Mouse (Mus musculus): Measurements from ENCODE around the gene Cd300lf. TPM values are rescaled to one million over a fixed set of nuclear protein-coding genes. Genes with fewer than 3 reads are reported as not detected.

Gene Cd300lf
- total RNA-seq (2021), result under 1 TPM; 0.59 to 0.62 TPM
- long read RNA-seq, experiment 1, result 0 reads
- long read RNA-seq, experiment 2, partial matches to known transcripts, result 0 of 1 reads
- long read RNA-seq, experiment 2, other reads (novel, unspliced or antisense), result 0 of 1 reads

DNA sequence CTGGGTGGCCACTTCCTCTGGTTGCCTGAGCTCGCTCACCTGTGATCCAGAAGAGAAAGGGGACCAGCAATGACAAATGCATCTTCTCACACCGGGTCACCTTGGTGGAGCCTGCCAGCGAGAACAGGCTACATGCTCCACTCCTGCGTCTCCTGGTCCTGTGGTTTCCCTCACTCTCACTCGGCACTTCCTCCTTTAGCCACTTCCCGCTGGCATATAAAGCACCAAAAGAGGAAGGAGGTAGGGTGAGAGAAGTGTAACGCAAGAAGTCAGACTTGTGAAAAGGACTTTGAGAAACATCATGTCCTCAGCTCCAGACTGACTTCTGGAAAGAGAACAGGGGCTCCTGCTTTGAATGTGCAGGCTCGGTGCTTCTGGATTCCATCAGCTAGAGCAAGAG is at the start of gene Cd300lf:
Gene Cd300lf, minus strand, starts transcription at position 193 of the 400 bp plus-strand sequence.
- DNase-seq (ENCODE audit: low spot score in 2 of 2), result peak; percentile 20 to 23
- intact Hi-C loops (cut with DNase I), result no loop called here

DNA sequence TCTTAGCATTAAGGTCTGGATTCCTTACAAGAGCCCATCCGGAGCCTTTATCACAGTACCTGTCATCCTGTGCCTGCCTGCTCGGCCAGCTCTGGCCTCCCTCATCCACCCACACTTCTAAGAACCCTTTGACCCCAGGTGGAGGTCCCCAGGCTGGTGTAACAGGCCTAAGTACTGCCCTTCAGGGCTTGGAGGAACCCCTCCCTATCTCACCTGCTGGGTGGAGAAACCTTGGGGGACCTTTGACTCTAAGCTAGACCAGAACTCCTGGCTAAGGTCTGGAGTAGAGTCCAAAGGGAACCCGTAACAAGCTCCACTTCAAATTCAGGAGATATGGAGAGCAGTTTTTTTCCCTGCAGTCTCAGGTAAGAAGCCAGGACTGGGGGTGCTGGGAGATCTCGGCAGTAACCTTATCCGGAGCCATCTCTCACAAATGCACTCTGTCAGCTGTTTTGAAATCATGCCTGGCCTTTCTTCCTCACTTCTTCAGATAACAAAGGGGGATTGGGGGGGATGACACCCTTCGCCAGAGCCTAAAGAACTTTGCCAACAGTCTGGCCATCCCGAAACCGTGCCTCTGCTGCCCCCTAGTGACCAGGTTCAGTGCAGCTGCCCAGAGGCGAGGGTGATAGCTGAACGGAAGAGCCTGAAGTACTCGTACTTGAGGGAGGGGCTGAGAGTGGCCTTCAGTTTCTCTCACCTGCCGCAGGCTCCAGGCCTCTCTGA is 48.3 kb upstream of the Cd300lf start:
- intact Hi-C loops (cut with DNase I), result loop anchor here (2.0 kb wide), 1 partner anchor 19 kb away; the partner anchor contains the start of gene Slc9a3r1
- peak; percentile 73 to 80 for DNase-seq (ENCODE audit: low spot score in 2 of 2)

DNA sequence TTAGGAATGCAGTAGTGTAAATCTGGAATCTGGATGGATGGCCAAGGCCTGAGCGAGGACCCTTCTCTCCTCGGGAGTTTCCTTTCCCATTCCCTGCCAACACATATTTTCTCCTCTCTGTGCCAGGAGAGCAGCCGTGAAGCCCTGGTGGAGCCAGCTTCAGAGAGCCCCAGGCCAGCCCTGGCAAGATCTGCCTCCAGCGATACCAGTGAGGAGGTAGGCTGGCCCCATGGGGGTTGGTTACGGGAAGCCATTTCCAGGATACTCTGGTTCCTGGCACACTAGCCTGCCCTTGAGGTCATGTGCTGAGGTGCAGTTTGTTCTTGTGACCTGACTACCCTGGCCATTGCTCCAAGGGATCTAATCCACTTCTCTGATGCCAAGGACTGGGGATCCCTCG is 46.1 kb upstream of the Cd300lf start:
- intact Hi-C loops (cut with DNase I), result no loop called here
- DNase-seq (ENCODE audit: low spot score in 2 of 2), result no peak

DNA sequence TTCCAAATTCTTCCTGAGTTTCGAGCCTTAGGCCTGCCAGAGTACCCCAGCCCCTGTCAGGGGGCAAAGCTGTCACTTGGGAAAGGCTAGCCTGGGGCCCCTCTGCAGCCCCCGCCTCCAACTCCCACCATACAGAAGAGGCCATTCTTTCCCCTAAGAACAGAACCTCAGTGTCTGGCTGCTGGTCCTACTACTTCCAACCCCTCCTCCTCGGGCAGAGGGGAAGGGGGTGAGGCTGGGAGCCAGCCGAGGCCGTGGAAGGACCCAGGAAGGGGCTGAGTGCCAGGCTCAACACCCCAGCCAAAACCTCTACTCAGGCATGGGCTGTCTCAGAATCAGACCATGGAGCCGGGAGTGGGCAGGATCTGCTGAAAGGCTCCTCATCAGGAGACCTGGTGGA is 45.4 kb upstream of the Cd300lf start:
- no peak for DNase-seq (ENCODE audit: low spot score in 2 of 2)
- intact Hi-C loops (cut with DNase I), result no loop called here

DNA sequence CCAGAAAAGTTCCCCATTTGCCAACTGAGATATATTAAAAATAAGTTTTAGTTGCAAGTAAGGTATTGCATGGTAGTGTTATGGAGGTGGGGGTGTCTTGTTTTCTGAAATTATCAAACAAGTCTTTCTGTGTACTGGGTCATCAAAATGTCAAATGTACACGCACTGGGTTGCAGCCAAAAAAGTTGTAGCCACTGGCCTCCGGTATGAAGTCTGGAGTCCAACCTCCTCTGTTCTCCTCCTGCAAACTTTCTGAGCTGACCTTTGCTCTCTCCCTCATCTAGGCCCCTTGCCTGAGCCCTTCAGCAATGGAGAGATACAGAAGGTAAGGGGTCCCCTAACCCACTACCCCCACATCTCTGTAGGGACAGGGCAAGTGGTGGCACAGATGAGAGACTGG is 45.0 kb upstream of the Cd300lf start:
- intact Hi-C loops (cut with DNase I), result no loop called here
- no peak for DNase-seq (ENCODE audit: low spot score in 2 of 2)

DNA sequence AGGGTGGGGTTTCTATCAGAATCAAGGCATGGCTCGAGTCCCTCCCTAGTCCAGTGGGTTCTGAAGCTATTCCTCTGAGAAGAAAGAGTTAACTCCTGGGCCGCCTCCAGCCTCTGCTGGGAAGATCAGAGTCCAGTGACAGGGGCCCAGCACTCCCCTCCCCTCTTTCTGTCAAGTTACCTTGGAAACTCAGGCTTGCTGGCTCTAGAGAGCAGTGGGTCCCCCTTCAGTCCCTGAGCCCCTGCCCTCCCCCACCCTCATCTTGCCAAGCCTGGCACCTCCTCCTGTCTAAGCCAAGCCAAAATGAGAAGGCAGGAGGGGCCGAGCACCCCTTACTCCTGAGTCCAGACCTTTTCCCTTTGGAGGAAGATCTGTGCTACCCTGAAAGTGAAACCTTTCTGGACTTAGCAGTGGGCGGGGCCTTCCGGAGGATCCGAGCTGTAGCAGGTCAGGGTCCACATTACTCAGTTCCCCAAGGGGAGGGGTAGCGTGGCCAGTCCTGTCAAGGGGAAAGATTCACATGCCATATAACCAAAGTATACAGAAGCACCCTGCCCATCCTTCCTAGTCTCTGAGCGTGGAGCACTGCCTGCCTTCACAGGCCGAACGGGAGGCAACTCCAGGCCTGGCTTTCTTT is 43.9 kb upstream of the Cd300lf start:
- intact Hi-C loops (cut with DNase I), result no loop called here
- DNase-seq (ENCODE audit: low spot score in 2 of 2), result no peak

DNA sequence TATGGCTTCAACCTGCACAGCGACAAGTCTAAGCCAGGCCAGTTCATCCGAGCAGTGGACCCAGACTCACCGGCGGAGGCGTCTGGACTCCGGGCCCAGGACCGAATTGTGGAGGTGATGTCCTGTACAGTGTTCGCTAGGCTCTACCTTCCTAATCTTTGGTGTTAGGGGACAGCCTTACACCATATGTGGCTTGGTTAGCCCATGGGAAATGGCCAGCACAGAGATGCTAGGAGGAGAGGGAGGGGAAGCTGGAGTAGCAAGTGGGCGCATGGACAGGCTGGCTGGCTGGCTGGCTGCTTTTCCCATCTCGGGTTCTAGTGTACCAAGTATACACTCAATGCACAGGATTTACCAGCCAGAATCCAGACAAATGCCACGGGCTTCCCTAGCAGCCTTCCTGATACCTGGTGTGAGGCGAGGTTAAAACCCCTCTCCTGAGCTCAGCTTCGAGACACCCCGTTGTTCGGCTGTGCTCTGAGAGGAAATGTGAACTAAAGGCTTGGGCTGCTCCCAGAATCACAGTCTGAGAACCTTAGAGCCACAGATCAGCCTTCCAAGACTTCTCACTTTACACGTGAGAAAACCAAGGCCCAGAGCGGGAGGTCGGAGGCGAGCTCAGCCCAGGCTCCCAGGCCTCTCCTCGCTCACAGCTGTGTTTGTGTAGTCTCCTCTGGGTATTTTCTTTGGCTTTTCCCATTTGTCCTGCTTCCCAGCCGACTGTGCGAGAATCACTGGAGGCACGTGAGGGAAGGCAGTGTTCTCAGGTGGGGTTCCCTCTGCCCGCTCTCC is 42.8 kb upstream of the Cd300lf start:
- DNase-seq (ENCODE audit: low spot score in 2 of 2), result no peak
- intact Hi-C loops (cut with DNase I), result no loop called here

DNA sequence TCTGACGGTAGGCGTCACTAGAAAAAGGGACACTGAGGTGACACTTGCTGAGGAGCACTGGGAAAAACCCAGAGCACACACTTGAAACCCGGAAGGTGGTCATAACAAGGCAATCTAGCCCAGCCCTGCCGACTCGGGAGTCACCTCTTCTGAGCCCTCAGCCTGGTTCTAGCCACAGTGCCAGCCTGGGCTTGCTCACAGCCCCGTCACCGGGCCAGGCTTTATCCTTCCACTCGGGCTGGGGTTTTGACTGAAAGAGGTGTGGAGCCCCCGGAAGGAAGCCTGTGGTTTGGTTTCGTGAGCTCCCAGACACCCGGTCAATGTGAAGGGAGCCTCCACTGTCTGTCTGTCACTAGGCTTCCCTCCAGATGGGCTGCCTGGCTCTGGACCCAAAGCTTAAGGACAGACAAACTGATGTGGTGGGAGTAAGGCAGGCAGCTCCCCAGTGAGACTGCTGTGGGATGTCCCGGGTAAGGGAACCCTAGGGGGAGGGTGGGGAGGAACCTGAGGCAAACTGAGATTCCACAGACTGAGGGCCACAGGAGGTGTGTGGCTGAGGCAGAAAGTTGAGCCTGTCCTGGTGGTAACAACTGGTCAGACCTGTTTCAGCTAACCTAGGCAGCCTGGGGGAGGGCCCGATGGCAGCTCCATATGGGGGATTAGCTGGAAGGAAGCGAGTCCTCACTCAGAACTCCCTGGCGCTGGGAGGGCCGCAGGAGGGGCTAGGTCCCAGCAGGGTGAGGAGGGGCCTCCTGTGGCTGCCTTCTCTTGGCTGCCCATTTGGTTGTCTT is 40.0 kb upstream of the Cd300lf start:
- DNase-seq (ENCODE audit: low spot score in 2 of 2), result no peak
- intact Hi-C loops (cut with DNase I), result no loop called here

DNA sequence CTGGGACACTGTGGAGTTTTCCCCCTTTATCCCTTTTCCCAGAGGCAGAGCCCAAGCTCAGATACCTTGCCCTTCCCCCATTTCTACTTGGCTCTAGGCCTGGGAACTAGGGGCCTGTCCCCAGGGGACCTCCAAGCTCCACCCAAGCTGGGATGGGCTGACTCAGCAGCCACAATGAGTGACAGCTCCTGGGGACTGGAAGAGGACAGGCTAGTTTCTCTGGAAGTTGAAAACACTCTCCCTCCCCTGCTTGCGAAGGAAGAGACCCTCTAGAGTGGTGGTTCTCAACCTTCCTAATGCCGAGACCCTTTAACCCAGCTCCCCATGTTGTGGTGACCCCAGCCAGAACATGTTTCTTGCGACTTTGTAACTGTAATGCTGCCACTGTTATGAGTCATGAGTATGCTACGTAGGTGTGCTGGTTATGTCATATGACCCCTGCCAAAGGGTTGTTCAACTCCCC is 39.1 kb upstream of the Cd300lf start:
- intact Hi-C loops (cut with DNase I), result no loop called here
- DNase-seq (ENCODE audit: low spot score in 2 of 2), result no peak

DNA sequence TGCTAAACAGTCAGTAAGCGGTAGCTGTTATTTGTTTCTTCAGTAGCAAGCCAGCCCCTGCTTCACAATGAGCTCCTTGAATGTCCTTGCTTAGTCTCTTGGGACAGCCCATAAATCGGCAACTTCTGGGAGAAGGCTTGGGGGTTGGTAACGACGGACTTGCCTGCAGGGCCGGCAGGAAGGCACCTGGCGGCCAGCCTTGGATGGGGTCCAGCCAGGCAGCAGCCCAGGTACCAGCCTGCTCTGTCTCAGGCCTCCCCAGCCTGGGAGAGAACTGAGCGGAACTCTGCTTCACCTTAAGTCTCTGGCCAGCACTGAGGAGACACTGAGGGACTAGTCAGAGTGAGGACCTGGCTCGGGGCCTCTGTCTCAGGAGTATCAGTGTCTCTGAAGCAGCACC is 37.3 kb upstream of the Cd300lf start:
- intact Hi-C loops (cut with DNase I), result no loop called here
- no peak for DNase-seq (ENCODE audit: low spot score in 2 of 2)

DNA sequence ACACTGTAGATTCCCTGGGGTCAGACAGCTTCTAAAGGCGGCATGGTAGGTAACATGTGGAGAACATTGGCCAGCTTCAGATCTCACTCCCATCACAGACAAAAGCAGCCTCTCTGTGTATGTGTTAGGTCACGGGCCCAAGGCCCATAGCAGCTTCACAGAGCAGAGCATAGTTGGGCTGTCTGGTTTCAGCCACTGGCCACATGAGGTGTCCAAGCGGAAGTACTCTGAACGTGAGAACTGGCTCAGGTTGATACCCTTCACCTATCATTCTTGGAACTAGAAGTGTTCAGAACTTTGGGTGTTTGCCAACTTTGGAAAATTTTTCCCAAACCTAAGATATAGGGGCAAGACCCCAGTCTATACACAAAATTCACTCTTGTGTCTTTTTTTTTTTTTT is 35.6 kb upstream of the Cd300lf start:
- intact Hi-C loops (cut with DNase I), result no loop called here
- no peak for DNase-seq (ENCODE audit: low spot score in 2 of 2)

DNA sequence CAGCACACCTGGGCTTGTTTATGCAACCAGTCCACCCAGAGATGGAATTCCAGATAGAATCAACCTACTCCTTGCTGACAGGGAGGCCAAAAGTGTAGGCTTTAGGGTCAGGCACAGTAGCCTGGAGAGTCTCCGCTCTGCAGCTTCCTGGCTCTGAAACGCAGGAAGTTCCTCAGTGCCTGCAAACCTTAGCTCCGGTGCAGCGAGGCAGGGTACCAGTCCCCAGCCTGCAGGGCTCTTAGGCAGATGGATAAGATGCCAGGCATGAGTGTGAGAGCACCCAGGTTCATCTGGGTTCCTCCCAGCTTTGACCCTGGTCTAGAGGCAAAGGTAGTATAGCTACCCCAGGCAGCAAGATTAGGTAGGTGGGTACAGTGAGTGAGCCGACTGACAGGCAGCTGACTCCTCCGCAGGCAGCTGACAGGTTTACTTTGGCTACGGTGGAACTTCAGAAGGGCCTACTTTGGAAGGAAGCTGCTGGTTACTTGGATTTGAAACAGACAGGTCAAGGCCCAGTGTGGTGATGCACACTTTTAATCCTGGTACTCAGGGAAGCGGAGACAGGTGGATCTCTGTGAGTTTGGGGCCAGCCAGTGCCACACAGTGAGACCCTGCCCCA is 33.9 kb upstream of the Cd300lf start:
- intact Hi-C loops (cut with DNase I), result no loop called here
- no peak for DNase-seq (ENCODE audit: low spot score in 2 of 2)

DNA sequence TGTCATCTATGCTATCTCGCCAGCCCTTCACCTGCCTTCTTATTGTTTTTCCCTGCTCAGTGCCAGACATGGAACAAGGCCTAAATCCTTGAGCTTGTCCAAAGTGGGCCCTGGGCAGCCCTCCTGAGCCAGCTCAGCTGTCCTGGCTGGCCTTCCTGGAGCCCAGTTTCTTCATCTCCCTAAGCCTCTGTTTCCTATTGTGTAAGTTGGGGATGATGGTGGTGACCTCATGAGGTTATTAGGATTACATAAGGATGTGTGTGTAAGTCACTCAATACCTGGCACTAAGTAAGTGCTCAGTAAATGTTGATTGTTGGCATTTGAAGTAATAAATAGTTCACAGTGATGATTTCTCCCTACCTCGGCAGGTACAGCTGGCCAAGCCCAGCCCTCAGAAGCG is 33.0 kb upstream of the Cd300lf start:
- intact Hi-C loops (cut with DNase I), result no loop called here
- no peak for DNase-seq (ENCODE audit: low spot score in 2 of 2)

DNA sequence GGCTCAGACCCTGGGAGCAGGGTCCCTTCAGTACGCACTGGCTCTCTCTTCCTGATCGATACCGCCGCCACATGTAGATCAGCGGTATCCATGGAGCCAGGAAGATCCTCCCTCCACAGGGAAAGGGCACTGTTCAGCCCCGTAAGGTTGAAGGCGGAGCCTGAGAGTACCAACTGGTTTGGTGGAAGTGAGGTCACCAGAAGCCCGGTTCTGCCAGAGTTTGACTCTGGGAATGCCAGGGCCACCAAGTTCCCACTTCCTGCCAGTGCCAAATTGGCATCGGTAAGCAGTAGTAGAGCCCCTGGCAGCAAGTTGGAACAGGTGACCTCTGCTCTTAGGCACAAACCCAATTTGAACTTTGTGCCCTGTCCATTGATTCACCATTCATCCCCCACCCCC is 31.2 kb upstream of the Cd300lf start:
- DNase-seq (ENCODE audit: low spot score in 2 of 2), result peak in 1 of 2 experiments; percentile 44
- intact Hi-C loops (cut with DNase I), result loop anchor here (5.0 kb wide), 1 partner anchor 102 kb away; the partner anchor contains the start of gene Grin2c

DNA sequence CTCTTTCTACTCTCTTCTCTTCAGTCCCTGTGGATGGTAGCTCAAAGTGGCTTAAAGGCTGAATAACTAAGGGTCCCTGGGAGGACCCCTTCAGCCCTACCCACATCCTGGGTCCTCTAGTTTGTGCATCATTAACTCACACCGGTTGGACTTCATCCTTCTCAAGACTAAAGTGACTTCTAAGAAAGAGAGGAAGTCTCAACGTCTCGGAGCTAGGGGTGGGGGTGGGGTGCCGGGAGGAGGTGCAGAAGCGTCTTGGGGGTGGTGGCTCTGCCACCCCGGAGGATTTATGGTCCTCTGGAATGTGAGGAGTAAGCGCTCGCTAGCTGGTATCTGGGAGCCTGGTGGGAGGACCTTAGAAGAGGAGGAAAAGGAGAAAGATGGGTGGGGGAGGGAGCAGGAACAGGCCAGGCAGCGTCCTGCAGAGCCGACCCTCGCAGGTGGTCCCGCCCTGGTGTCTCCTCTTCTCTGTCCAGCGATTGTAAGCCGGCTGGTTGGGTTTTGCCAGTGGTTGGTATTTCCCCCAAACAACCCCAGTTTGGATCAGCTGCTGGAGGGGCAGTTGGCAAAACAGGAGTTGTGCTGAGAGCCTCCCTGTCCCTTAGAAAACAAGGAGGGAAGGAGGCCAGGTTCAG is 30.7 kb upstream of the Cd300lf start:
- intact Hi-C loops (cut with DNase I), result loop anchor here (5.0 kb wide), 1 partner anchor 103 kb away; the partner anchor contains the start of gene Grin2c

DNA sequence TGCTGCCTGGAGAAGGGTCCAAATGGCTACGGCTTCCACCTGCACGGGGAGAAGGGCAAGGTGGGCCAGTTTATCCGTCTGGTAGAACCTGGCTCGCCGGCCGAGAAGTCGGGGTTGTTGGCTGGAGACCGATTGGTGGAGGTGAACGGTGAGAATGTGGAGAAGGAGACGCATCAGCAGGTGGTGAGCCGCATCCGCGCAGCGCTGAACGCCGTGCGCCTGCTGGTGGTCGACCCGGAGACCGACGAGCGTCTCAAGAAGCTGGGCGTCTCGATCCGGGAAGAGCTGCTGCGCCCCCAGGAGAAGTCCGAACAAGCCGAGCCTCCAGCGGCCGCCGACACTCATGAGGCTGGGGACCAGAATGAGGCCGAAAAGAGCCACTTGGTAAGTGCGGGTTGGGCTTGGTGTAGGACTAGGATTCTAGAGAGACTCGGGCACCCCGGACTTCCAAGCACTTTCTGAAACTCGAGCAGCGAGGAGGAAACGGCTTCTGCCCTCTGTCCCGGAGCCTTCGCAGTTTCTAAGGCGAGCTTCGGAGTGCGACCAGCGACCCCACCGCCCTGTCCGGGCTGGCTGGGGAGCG is 29.9 kb upstream of the Cd300lf start:
- DNase-seq (ENCODE audit: low spot score in 2 of 2), result no peak
- intact Hi-C loops (cut with DNase I), result loop anchor here (2.0 to 5.0 kb wide), 2 partner anchors 19 to 104 kb away; partner anchors contain the start of gene Grin2c

More for the DNA sequence above, 30.7 kb upstream of the Cd300lf start:
- DNase-seq (ENCODE audit: low spot score in 2 of 2), result no peak

DNA sequence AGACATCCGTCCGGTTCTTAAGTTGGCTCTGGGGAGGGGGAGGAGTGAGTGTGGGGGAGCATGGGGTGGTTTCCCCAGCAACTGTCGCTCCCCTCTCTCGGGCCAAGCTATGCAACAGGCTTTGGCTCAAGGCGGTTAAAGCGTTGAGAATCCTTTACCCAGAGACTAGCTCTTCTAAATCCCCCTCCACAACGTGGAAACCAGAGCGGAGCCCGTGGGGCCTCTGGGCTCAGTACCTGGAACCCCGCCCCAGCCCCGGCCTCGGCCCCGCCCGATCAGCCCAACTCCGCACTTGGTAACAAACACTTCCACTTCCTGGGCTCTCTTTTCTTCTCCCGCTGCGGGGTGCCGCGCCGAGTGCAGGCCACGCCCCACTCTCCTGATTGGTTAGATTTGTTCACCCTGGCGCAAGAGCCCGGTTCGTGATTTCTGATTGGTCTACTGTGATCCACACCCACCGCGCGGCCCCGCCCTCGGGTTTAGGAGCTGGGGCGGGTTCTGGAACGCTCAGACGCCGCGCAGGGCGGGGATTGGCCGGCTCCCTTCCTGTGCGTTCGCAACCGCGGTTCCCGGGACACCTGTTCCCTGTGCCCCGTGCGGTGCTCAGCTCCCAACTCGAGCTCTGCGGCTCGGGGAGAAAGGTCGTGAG is 29.2 kb upstream of the Cd300lf start, which contains the start of gene Slc9a3r1:
Gene Slc9a3r1, plus strand, starts transcription at position 510 of the 649 bp plus-strand sequence.
- intact Hi-C loops (cut with DNase I), result loop anchor here (2.0 to 5.0 kb wide), 2 partner anchors 20 to 104 kb away; partner anchors contain the start of gene Grin2c
- peak; percentile 91 to 94 for DNase-seq (ENCODE audit: low spot score in 2 of 2)
